Mouse (Mus musculus): ENCODE data around the gene Skp1a.
A peak's percentile ranks its signal among the peaks of the same experiment; 100 is the strongest.

Gene Skp1a

DNA sequence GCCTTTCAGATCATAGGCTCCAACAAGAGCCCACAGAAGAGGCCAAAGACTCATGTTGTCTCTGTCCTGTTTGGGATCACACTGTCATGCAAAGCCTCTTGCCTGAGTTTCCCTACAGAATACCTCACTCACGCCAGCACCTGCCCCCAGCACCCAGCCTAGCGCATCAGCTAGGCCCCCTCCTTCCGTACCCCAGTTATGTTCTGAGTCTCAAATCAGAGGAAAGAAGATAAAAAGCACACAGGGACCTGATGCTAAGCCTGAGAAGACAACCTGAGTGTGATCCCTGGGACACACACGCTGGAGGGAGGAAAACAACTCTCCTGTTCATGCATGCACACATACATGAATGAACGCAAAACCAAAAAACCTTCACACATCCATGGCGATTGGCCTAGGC lies 47.2 kb downstream of the Skp1a start:
- DNase-seq, result no peak

DNA sequence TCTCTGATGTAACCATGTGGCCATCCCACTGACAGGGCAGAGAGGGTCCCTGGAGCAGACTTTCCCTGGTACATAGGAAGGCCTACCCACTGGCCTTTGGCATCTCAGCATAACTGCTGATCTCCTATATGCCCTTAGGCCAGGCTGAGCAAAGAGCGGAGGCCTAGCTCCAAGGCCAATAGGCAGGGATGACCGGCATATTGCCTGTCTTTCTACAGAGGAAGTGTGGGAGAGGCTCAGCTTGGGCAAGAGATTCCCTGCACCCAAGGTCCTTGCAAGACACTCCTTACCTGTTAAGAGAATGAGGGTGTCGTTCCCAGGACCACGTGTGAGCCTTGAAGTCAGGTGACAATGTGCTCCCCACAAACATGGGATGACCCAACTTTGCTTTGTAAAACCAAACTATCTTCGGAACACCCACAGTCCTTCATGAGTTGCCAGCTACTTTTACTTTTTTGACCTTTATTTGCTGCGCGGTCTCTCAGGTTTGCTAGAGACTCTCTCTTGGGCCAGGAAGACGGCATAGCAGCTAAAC lies 47.9 kb downstream of the Skp1a start:
- DNase-seq, result no peak

DNA sequence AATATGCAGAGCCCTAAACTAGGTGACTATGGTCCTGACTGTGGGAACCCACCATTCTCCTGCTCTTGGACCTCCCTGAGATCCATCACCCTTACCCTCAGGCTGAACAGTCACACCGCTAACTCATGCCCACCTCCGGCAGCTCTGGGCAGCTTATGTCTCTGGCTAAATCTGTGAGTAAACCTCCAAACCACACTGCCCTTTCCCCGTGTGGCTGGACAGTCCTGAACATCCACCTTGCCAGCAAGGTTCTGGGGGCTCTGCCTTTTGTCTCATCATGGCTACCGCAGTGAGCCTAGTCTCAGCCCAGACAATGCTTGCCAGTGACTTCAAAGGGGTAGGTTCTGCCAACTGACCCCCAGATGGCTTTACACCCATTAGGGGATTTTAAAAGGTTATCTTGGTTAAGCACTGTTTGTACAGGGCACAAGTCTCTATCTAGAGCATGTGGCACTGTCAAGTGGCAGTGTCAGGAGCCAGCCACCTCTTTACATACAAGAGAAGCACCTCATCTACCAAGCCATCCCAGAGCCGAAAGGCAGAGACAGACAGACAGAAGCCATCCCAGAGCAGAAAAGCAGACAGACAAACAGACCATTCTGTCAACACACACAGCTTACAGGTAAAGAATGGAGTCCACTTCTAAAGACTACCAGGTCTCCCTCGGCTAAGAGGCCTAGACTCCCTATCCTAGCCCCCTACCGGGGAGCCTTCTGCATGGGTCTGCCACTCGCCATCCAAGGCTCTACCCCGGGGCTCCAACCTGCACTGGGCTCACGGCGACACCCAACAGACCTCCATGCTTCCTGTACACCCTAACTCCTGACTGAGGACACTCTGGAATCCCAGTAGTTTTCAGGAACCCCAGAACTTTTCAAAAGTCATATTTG lies 49.0 kb downstream of the Skp1a start:
- no peak for DNase-seq

DNA sequence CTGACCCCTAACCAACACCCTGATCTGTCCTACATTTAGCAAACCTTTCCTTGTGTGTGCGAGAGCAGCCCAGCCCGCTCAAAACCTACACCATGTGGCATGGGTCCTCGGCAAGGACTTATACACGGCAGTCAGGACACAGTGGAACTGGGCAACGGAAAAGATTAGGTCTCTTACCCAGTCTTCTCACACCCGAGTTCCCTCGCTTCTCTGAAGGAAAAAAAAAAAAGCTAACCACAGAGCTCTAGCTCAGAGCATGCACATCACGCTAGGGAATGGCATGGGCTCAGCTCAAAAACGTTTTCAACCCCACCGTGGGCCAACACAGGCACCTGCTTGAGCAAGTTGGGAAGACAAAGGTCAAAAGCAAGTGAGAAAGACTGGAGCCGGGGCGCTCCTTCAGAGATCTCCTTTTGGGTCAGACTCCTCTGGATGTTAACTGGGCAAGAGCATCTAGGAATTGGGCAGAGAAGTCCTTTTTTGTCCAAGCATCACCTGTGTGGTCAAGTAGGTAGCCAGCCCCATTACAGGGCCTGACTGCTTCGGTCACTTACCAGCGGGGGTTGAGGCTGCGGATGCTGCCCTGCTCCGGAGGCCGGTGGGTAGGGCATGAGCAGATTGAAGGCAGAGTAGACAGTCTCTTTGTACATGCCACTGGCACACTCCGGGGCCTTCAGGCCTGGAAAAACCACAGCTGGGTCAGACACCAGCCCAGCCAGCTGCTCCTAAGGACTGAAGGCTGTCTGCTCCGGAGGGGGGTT lies 50.0 kb downstream of the Skp1a start:
- no peak for DNase-seq

DNA sequence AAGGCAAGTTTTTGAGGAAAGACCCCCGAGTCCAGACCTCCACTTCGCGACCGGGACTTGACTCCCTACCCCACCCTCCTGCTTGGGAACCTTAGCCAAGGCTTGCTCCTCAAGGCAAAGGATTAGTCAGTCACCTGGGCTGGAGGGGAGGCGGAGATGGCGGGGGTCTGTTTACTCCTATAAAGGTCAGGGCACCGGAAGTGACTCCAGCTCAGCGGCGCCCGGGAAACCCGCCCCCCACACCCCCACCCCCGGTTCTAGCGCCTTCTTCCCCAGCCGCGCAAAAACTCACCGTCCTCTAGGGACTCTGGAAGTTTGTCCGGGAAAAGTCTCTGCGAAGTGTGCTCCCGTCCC lies 50.6 kb downstream of the Skp1a start:
- DNase-seq, result no peak

DNA sequence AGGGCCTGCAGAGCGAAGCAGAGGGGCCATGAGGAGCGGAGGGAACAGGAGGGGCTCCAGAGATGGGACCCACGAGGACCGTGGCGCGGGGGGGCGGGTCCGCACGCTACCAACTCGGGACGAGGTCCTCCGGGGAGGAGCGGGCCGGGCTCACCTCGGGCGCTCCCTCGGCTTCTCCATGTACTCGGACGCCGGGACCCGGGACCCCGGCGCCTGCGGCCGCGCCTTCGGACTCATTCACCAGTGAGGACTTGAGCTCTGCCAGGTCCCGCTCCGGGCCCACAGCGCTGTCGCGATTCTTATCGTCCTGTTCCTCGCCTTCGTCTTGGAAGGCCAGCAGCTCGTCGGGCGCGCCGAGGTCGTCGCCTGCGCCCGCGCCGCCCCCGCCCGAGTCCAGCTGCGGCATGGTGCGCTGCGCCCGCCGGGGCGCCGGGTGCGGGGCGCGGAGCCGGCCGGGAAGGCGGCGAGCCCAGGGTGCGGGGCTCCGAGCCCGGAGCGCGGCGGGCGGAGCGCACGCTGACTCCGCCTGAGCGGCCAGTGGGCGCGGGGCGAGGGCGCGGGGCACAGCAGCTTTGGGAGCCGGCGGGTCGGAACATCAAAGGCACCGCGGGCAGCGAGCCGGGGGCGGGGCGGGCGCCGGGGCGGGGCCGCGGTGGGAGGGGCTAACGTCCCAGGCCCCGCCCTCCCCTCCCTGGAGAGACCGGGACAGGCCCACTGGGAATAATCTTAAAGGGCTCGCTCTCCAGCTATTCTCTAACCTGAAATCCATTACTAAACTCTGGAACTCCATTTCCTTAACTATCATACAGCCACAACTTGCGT lies 51.2 kb downstream of the Skp1a start, which contains the start of gene Tcf7:
Gene Tcf7, minus strand, starts transcription at position 241 of the 822 bp plus-strand sequence.
- peak in 1 of 2 experiments; percentile 25 for DNase-seq

DNA sequence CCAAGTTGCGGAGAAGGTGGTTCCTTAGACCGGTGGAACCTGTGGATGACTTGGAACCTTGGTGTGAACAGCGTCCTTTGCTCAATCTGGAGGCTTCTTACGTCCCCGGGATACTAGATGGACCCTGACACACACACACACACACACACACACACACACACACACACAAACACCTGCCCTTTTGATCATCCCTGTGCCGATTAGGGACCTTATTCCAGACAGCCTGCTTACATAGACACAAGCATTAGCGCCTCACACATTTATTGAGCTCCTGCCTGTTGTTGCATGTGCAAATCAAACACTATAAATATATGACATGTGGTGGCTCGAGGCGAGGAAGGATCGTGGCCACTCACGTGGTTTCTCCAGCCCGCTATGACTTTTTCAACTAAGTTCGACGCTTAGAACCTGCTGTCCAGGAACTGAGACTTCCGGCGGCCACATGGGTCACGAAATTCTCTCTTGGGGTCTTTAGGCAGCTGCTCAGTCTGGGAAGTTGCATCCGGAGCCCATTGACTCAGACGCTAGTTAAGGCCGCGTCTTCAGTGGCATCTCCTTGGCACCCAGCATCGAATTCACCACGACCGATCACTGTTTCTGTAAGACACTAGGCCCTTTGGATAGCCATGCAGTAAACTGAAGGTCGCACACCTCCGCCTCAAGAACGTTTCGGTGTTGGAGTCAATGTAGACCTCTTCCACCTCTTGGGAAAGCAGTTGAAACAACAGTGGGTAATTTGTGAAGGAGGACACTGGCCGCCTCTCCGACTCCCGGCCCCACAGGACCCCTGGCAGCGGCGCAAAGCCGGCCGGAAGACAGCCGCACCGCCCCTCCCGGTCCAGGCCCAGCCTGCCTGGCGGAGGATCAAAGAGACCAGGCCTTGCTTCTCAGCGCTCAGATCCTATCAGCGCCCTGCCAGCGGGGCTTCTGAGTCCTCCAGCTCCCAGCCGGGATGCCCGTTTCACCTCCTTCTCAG lies 52.1 kb downstream of the Skp1a start:
- no peak for DNase-seq

DNA sequence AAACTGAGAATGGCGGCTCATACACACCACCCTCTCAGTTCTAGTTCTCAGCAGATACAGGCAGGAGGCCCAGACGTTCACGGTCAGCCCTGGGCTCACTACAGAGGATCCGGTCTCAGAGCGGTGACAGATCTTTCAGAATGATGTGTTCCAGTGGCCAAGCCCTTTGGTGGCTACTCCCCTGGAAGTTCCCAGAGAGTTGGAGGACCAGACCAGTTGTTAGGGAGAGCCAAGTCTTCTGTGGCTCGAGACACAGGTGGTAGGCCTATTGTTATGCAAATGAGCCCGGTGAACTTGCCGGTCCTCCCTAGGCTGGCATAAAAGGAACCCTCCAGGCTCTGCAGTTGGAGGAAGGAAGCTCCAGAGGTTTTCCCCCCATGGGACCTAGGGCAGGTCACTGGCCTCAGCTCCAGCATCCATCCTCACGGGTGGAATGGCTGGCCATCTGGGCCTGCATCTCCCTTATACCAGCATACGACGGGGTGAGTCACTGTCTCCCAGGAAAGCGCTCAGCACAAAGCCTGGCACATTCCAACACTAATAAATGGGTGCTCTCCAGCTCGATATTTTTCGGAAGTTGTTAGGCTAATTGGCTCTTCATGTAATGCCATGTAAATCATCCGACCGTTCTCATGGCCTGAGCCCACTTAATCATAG lies 54.6 kb downstream of the Skp1a start:
- no peak for DNase-seq

DNA sequence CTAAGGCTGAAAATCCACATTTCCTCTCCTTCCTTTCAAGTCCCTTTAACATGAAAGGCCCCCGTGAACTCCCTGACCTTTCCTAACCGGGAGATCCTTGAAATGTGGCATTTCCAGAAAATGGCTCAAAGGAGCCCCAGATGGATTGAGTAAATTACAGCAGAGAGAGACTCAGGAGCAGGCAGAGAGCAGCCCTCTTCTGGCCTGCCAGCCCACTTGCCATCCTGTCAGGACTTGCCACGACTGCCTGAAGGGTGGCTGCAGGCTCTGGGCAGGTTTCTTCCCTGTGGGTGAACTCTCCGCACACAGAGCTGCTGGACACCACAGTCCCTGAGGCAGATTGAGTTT lies 55.1 kb downstream of the Skp1a start:
- no peak for DNase-seq

DNA sequence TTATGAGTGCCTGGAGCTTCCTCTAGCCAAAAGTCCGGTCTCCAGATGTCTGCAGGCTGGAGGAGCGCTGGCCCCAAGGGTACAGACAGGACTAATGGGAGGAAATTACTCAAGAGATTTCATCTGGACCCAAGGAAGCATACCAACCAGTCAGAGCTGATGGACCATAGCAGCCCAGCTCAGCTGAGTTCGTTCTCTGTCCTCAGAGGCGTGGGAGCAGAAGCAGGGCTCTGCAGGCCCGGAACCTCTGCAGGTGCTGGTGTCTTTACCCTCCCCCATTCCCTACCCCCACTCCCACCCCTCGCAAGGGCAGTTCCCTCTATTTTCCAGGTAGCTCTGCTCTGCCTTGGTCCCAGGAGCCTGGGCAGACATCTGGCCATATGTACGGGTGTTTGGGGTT lies 60.6 kb downstream of the Skp1a start:
- no peak for DNase-seq

DNA sequence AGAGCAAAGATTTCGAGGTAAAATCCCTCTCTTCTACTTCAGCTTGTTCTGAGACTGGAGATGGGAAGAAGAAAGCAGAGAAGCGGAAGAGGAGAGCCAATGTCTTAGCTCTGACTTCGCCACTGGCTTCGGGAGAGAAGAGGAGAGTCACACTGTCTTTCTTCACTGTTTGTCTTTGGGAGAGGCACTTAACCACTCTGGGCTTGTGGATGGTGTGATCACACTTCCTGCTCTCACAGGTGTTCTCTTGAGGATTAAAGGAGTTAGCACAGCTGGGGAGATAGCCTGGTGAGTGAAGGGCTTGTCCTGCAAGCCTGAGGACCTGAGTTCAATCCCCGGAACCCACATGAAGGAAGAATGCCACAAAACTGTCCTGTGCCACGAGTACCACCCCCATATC lies 61.1 kb downstream of the Skp1a start:
- DNase-seq, result no peak

DNA sequence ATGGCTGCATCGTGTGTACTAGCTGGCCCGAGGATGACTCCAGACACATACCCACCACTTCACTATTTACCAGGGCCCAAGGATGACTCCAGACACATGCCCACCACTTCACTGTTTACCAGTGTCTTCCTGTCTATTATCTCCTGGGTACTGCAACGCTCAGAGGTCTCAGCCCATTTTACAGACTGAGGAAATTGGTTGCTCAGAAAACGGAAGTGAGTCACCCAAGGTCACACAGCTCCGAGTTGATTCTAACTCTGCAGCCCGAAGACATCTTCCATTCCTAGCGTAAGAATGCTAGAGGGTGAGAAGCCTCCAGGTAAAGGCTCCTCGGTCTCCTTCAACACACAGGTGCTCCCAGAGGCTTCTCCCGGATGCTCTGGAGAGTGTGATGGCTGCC lies 62.3 kb downstream of the Skp1a start:
- DNase-seq, result no peak
